Mouse (Mus musculus) testis, adult 2 months (tissue): Measurements from ENCODE around the gene Rras2. TPM values are rescaled to one million over a fixed set of nuclear protein-coding genes. Genes with fewer than 3 reads are reported as not detected.

ENCODE experiments used
- H3K27ac ChIP-seq: fragments of 200-500 bp; 2 replicates; pipeline ENCODE4 v1.5.1; 2012; ENCODE audit warnings: low read depth, low read length; ENCODE audit not compliant: control insufficient read depth, insufficient read depth
- H3K27me3 ChIP-seq: fragments of 200-500 bp; 2 replicates; pipeline ENCODE4 v1.6.1; 2012; ENCODE audit warnings: mild to moderate bottlenecking, low read length, moderate library complexity; ENCODE audit not compliant: control insufficient read depth, insufficient read depth
- H3K36me3 ChIP-seq: fragments of 200-500 bp; 2 replicates; pipeline ENCODE4 v1.6.1; 2012; ENCODE audit warnings: mild to moderate bottlenecking, low read length; ENCODE audit not compliant: control insufficient read depth, insufficient read depth
- H3K4me1 ChIP-seq: fragments of 200-500 bp; 2 replicates; pipeline ENCODE4 v1.6.1; 2012; ENCODE audit warnings: low read length; ENCODE audit not compliant: control insufficient read depth, insufficient read depth
- H3K4me3 ChIP-seq: fragments of 200-500 bp; 2 replicates; pipeline ENCODE4 v1.5.1; 2012; ENCODE audit warnings: low read depth, mild to moderate bottlenecking, low read length, moderate library complexity, mixed read lengths; ENCODE audit not compliant: control insufficient read depth
- CTCF ChIP-seq: fragments of 200-500 bp; IDR thresholded peaks from 2 replicates; pipeline ENCODE4 v1.5.1; 2012; ENCODE audit warnings: low read depth, mild to moderate bottlenecking, inconsistent platforms, low read length, moderate library complexity; ENCODE audit not compliant: control insufficient read depth, insufficient read depth, insufficient replicate concordance
- POLR2A ChIP-seq: fragments of 200-500 bp; IDR thresholded peaks from 2 replicates; pipeline ENCODE4 v1.6.1; 2012; ENCODE audit warnings: low read depth, mild to moderate bottlenecking, inconsistent platforms, low read length, moderate library complexity; ENCODE audit not compliant: control insufficient read depth
- polyA plus RNA-seq: library from polyadenylated mRNA; depleted of rRNA; stranded (reverse); fragments of >200 nt; gene quantifications from 2 replicates; pipeline ENCODE4 v1.2.3, GENCODE M21; 2012

Gene Rras2
- polyA plus RNA-seq, 1 experiment, result 5.4 TPM

GRCm38 (mm10) chr7:114071851-114072616, 45.5 kb downstream of the Rras2 start:
- Histone ChIP-seq H3K27ac (no peak overlapping the region), H3K4me3 (no peak overlapping the region), H3K36me3 (no peaks in the 10 kb centered on the region), H3K4me1 (no peaks in the 10 kb centered on the region), H3K27me3 (no peaks in the 10 kb centered on the region)
- TF ChIP-seq POLR2A (no peak), CTCF (no peak)

- Histone ChIP-seq H3K4me3 (no peak overlapping the region), H3K4me1 (no peaks in the 10 kb centered on the region), H3K36me3 (no peaks in the 10 kb centered on the region), H3K27me3 (no peaks in the 10 kb centered on the region), H3K27ac (no peak overlapping the region)
- TF ChIP-seq CTCF (no peak), POLR2A (no peak)
These were observed 46.2 kb downstream of the Rras2 start for GRCm38 (mm10) chr7:114071395-114071794.

GRCm38 (mm10) chr7:114070458-114070840, 47.1 kb downstream of the Rras2 start:
- no peaks in the 10 kb centered on the region for H3K4me1 ChIP-seq
- TF ChIP-seq POLR2A (no peak), CTCF (no peak)
- H3K36me3 ChIP-seq, result no peaks in the 10 kb centered on the region
- no peak overlapping the region for H3K4me3 ChIP-seq
- H3K27me3 ChIP-seq, result no peaks in the 10 kb centered on the region
- no peak overlapping the region for H3K27ac ChIP-seq

- Histone ChIP-seq H3K4me3 (no peak overlapping the region), H3K36me3 (no peaks in the 10 kb centered on the region), H3K27me3 (no peaks in the 10 kb centered on the region), H3K4me1 (no peaks in the 10 kb centered on the region), H3K27ac (no peak overlapping the region)
- TF ChIP-seq POLR2A (no peak), CTCF (no peak)
These were observed 47.7 kb downstream of the Rras2 start for GRCm38 (mm10) chr7:114069726-114070457.

- TF ChIP-seq CTCF (no peak), POLR2A (no peak)
- Histone ChIP-seq H3K4me3 (no peak overlapping the region), H3K27ac (no peak overlapping the region), H3K36me3 (no peaks in the 10 kb centered on the region), H3K27me3 (no peaks in the 10 kb centered on the region), H3K4me1 (no peaks in the 10 kb centered on the region)
These were observed 48.5 kb downstream of the Rras2 start for GRCm38 (mm10) chr7:114068956-114069533.

- peak; percentile 80; the same call in 1 of the 2 replicates for TF ChIP-seq CTCF
- no peak for TF ChIP-seq POLR2A
These were observed 50.9 kb downstream of the Rras2 start for GRCm38 (mm10) chr7:114066529-114067178.

More at GRCm38 (mm10) chr7:114066529-114067178, 50.9 kb downstream of the Rras2 start:
- Histone ChIP-seq H3K4me1 (no peaks in the 10 kb centered on the region), H3K27ac (no peak overlapping the region), H3K36me3 (no peaks in the 10 kb centered on the region), H3K27me3 (no peaks in the 10 kb centered on the region), H3K4me3 (no peak overlapping the region)
